Mouse (Mus musculus) ES-Bruce4 (cell line): ENCODE results near the gene Olig1. TPM values are rescaled to one million over a fixed set of nuclear protein-coding genes. Genes with fewer than 3 reads are reported as not detected.

Source experiments
- H3K27ac ChIP-seq: 2 replicates; pipeline ENCODE4 v1.5.1; 2012; ENCODE audit warnings: low read length, inconsistent platforms; ENCODE audit not compliant: insufficient read depth
- H3K27me3 ChIP-seq: 2 replicates; pipeline ENCODE4 v1.6.1; 2012; ENCODE audit warnings: mild to moderate bottlenecking, low read length, inconsistent platforms; ENCODE audit not compliant: control insufficient read depth, poor library complexity, insufficient read depth, severe bottlenecking
- H3K36me3 ChIP-seq: 2 replicates; pipeline ENCODE4 v1.6.1; 2012; ENCODE audit warnings: inconsistent platforms, mild to moderate bottlenecking, low read length, moderate library complexity; ENCODE audit not compliant: control insufficient read depth, poor library complexity, insufficient read depth, severe bottlenecking
- H3K4me1 ChIP-seq: one replicate; pipeline ENCODE4 v1.8.1; 2011; ENCODE audit warnings: low read length; ENCODE audit not compliant: control insufficient read depth, insufficient read depth
- H3K4me3 ChIP-seq: 2 replicates; pipeline ENCODE4 v1.5.1; 2011; ENCODE audit warnings: low read depth, mild to moderate bottlenecking, low read length
- H3K9ac ChIP-seq: 2 replicates; pipeline ENCODE4 v1.6.1; 2012; ENCODE audit warnings: low read depth, mild to moderate bottlenecking, inconsistent platforms; ENCODE audit not compliant: poor library complexity, severe bottlenecking
- H3K9me3 ChIP-seq: replicated peaks from 2 replicates; pipeline ENCODE4 v1.6.1; 2012; ENCODE audit warnings: mild to moderate bottlenecking, low read length, inconsistent platforms; ENCODE audit not compliant: control insufficient read depth, poor library complexity, insufficient read depth, severe bottlenecking
- CTCF ChIP-seq: IDR thresholded peaks from one replicate; pipeline ENCODE4 v1.8.1; 2011; ENCODE audit warnings: low read depth, low read length
- EP300 ChIP-seq: IDR thresholded peaks from 2 replicates; pipeline ENCODE4 v1.6.1; 2011; ENCODE audit warnings: low read depth, low read length; ENCODE audit not compliant: insufficient read depth
- POLR2A ChIP-seq: IDR thresholded peaks from one replicate; pipeline ENCODE4 v1.8.1; 2011; ENCODE audit warnings: low read length; ENCODE audit not compliant: insufficient read depth
- polyA plus RNA-seq: library from polyadenylated mRNA; stranded (reverse); fragments of >200 nt; gene quantifications from 2 replicates; pipeline ENCODE4 v1.2.4, GENCODE M21; 2011; ENCODE audit warnings: low read depth; ENCODE audit not compliant: missing spikeins, insufficient read depth, insufficient read length

Olig1 gene
- polyA plus RNA-seq, 1 experiment: 44.3 TPM

DNA sequence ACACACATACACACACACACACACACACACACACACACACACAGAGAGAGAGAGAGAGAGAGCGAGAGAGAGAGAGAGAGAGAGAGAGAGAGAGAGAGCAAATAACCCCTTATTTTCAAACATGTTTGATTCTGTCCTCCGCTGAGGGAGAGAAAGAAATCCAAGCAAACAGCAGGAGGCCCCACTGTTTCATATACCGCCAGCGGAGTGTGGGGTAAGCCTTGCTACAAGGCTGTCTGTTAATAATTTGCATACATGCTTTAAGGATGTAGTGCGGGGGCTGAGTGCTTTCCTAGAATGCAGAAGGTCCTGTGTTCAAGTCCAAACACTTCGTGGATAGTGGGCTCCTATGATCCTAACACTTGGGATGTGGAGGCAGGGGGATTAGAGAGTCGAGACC is 43.3 kb downstream of the Olig1 start:
- no peaks in the 10 kb centered on the region for H3K4me1 ChIP-seq
- H3K27ac ChIP-seq: no peak overlapping the region
- no peaks in the 10 kb centered on the region for H3K27me3 ChIP-seq
- H3K9me3 ChIP-seq: peaks cover 6% of the 10 kb centered on the region
- no peak for TF ChIP-seq POLR2A
- TF ChIP-seq CTCF: no peak
- no peak for TF ChIP-seq EP300
- no peak overlapping the region for H3K9ac ChIP-seq
- no peak overlapping the region for H3K4me3 ChIP-seq
- H3K36me3 ChIP-seq: no peaks in the 10 kb centered on the region

DNA sequence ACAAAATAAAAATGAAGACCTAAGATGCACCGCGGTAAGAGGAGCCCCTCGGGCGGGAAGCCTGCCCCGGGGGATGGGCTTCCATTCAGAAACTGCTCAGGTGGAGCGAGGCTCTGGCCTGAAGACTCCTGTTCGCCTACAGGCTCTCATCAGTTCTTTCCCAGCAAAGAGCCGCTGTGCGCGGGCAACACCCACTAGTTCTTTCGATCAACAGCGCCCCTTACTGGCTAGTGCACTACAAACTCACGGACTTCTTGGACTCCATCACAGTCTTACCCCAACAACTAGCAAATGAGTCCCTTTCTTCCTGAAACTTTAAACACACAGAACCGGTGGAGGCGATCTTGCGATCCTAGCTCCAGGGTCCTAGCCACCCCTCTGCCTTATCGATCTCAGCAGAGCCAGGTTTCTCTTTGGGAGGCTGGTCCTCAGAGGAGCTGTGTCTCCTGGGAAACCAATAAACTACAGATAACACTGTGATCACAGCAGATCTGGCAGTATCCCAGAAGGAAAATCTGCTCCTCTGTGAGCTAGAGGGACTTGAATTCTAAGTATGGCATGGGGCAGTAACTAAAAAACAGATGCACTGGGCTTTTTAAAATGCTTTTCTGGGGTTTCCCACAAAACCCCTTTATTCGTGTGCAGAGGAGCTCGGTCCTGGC is 44.7 kb downstream of the Olig1 start:
- peak overlapping the region; percentile 15; the same call in 1 of the 2 replicates for H3K27ac ChIP-seq
- no peaks in the 10 kb centered on the region for H3K27me3 ChIP-seq

DNA sequence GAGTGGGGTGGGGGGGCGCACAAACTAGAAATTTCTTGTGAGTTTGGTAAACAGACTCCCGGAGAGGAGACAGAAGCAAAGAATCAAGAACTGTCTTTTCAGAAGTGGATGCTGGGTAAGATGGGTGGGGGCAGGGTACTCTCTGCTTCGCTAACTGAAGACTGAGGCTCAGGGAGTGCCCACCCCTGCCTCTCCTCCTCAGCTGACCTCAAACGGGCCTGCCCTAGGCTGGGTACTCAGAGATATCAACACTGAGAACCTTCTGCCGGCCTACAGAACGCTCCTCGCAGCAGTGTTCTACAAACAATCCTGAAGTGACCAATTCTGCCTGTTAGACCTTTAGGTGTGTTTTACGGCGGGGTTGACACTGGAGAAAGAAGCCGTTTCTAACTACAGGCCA is 50.6 kb downstream of the Olig1 start:
- peaks cover 3% of the 10 kb centered on the region for H3K4me1 ChIP-seq
- H3K27me3 ChIP-seq: no peaks in the 10 kb centered on the region
- no peak overlapping the region for H3K9ac ChIP-seq
- no peak overlapping the region for H3K27ac ChIP-seq
- peak overlapping the region; percentile 5; the same call in 1 of the 2 replicates for H3K4me3 ChIP-seq
- no peaks in the 10 kb centered on the region for H3K9me3 ChIP-seq
- H3K36me3 ChIP-seq: no peaks in the 10 kb centered on the region
- no peak for TF ChIP-seq POLR2A
- TF ChIP-seq EP300: no peak
- no peak for TF ChIP-seq CTCF

More for the DNA sequence above, 44.7 kb downstream of the Olig1 start:
- Histone ChIP-seq H3K4me3 (no peak overlapping the region), H3K36me3 (no peaks in the 10 kb centered on the region), H3K4me1 (no peaks in the 10 kb centered on the region), H3K9ac (peak overlapping the region; percentile 56; the same call in 1 of the 2 replicates), H3K9me3 (peaks cover 6% of the 10 kb centered on the region)
- peak; percentile 79 for TF ChIP-seq CTCF
- peak; percentile 62; the same call in 1 of the 2 replicates for TF ChIP-seq EP300
- no peak for TF ChIP-seq POLR2A

DNA sequence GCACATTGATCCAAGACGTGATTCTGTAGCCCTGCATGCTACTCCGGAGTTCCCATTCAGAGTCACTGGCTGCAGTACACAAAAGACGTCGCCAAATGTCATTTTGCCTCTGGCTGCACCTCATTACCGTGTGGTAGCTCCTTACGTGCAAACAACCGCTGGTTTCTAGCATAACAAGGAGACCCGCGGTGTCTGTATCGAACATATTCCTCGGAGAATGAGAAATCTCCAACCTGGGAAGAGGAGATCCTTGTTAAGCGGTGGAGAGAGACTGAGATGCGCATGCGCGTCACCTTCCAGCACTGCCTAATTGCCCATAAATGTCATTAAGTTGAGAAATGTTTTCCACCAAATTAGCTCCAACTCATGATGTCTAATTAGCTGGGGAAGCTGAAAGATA is 51.0 kb downstream of the Olig1 start:
- Histone ChIP-seq H3K4me3 (peak overlapping the region; percentile 5; the same call in 1 of the 2 replicates), H3K27me3 (no peaks in the 10 kb centered on the region)
- TF ChIP-seq CTCF (no peak), POLR2A (no peak), EP300 (no peak)

More for the DNA sequence above, 51.0 kb downstream of the Olig1 start:
- H3K36me3 ChIP-seq: no peaks in the 10 kb centered on the region
- no peak overlapping the region for H3K9ac ChIP-seq
- H3K27ac ChIP-seq: no peak overlapping the region
- no peaks in the 10 kb centered on the region for H3K9me3 ChIP-seq
- H3K4me1 ChIP-seq: peaks cover 3% of the 10 kb centered on the region

Other genes starting within 250 kb of the Olig1 start
- 96.0 and 108 TPM in 2 replicates for gene Paxbp1, start 225.2 kb upstream of the Olig1 start, polyA plus RNA-seq
- gene 4932438H23Rik, start 174.7 kb upstream of the Olig1 start, polyA plus RNA-seq: 0.33 TPM in 1 of 2 replicates, not detected in the other
- 25.8 and 26.2 TPM in 2 replicates for gene Olig2, start 44.3 kb upstream of the Olig1 start, polyA plus RNA-seq
- 13.4 and 19.6 TPM in 2 replicates for gene Ifnar2, start 103.0 kb downstream of the Olig1 start, polyA plus RNA-seq
- 1.6 TPM in 1 of 2 replicates, not detected in the other for gene Gm21970, start 121.9 kb downstream of the Olig1 start, polyA plus RNA-seq
- gene Il10rb, start 136.4 kb downstream of the Olig1 start, polyA plus RNA-seq: 3.5 and 4.3 TPM in 2 replicates
- 31.3 and 35.3 TPM in 2 replicates for gene Ifnar1, start 215.5 kb downstream of the Olig1 start, polyA plus RNA-seq